Mouse (Mus musculus) mature B cell (primary cell): ENCODE measurements around the gene Pik3r5.

Experiments used
- in situ Hi-C: fragments of 300-500 bp; cut with MboI; formaldehyde crosslinking; loops from 2 replicates; pipeline ENCODE4 v1.14.3; 2019

The Pik3r5 gene

GRCm38 (mm10) chr11:68431699-68432360 is at the start of gene Pik3r5:
TSS of gene Pik3r5 (plus strand) at chr11:68432121.
- in situ Hi-C loops, result no loop called here

GRCm38 (mm10) chr11:68383519-68383918 is 48.4 kb upstream of the Pik3r5 start:
- in situ Hi-C loops, result no loop called here

- in situ Hi-C loops, result no loop called here
Observed at GRCm38 (mm10) chr11:68384131-68384530, 47.8 kb upstream of the Pik3r5 start.

DNA sequence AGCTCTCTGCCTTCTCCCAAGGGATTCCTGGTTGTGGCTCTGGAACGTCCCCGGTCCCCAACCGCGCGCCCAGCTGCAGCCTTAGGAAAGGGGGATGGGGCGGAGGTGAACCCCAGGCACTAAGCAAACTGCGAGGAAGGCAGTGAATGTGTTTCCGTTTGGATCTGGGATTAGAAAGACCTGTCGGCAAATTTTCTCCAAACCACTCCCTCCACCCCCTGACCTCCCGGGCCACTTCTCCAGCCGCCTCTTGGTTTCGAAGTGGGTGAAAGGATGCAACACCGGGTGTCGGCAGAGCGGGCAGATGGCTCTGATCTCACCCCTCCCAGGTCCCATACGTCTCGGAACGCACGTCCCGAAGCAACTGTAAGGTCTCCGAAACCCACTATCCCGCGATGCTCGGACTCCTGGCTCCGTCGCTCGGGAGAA is 47.3 kb upstream of the Pik3r5 start:
- in situ Hi-C loops, result no loop called here

GRCm38 (mm10) chr11:68385021-68385821 is 46.7 kb upstream of the Pik3r5 start:
- in situ Hi-C loops, result no loop called here

DNA sequence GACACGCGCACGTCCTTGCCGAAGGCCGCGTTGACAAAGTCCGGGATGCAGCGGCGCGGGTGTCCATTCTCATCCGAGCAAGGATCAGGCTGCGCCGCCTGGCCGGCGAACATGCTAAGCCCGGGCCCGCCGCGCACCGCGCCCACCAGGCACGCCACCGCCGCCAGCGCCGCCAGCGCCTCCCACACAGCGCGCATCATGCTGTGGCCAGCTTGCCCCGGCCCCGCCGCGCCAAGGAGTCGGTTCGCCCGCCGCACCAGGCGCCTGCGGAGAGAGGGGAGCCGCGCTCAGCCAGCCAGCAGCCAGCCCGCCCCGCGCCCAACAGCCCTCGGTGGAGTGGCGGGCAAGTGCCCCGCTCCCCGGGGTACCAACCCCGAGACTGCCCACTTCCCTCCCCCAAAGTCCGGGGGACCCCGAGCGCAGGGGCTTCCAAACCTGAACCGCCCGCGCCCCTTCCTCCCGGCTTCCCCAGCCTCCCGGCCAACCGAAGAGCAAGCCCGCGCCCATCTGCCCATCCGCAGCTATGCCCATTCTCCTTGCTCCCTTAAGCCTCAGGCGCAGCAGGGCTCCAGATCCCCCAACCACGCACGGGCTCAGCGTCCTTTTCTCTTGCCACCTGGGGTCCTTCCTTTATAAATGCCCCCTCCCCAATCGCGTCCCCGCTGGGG is 45.9 kb upstream of the Pik3r5 start:
- in situ Hi-C loops, result no loop called here

GRCm38 (mm10) chr11:68386589-68387440 is 45.1 kb upstream of the Pik3r5 start:
- in situ Hi-C loops, result no loop called here

DNA sequence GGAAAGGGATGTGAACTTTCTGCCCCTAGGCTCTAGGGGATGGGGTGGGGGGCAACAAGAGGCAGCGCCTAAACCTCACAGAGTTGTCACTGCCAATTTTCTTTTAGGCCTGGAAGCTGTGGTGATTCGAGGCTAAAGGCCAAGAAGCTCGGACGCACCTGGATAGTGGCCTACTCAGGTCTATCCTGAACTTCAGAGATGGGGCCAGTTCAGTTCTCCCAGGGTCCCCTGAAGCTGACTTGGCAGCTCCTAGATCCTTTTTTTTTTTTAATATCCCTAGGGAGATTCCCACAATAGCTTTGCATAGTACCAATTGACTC is 44.5 kb upstream of the Pik3r5 start:
- in situ Hi-C loops, result no loop called here

DNA sequence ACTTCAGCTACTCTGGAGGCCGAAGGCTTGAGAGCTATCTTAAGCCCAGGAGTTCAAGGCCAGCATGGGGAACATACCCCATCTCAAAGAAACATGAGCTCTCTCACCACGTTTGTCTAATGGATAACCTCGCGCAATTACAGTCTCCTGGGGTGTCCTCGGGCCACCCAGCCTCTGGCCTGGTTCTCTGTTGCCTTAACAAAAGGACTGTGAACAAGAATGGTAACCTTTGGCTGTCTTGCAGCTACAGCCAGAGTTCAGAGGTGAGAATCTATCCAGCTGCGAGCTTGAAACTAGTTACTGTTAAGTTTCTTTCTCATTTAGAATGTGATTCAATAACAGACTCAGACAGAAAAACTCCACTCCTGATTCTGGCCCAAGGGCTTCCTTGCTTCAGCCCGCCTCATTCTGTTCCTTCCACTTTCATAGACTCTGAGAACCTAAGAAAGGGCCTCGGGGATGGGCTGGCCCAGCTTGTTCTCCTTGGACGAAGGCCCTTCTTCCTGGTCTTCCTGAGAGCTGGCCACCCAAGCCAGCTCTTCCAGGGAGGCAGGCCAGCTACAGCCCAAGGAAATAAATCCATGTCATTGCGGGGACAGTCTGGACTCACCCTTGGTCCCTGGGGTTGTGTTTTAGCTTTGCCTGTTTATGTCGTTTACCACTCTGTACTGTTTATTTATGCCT is 43.8 kb upstream of the Pik3r5 start:
- in situ Hi-C loops, result no loop called here

- in situ Hi-C loops, result no loop called here
Observed at GRCm38 (mm10) chr11:68388655-68389015, 43.3 kb upstream of the Pik3r5 start.

GRCm38 (mm10) chr11:68389621-68390020 is 42.3 kb upstream of the Pik3r5 start:
- in situ Hi-C loops, result no loop called here

- in situ Hi-C loops, result no loop called here
Observed at GRCm38 (mm10) chr11:68390381-68391287, 41.3 kb upstream of the Pik3r5 start.

DNA sequence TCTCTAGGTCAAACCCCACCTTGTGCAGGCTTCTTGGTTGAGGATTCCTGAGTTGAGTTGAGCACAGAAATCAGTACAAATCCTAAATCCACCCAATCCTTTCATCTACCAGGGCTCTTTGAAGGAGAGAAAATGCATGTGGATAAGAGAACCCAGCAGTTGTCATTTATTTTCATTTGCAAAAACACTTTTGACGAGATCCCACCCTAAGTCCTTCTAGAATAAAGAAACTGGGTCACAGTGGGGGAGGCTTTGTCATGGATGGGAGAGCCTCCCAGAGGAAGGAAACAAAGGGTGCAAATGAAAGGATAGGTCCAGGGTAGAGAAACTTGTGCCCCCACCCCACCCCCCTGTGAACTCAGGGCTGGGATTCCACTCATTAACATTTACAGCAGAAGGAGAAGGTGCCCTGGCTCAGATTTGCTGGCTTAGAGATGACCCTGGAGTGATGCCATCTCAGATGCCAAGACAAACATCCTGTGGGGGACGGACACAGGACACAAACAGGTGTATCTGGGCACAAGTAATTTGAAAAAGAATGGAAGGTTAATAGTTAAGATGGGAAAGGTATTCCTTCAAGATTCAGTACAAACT is 37.9 kb upstream of the Pik3r5 start:
- in situ Hi-C loops, result no loop called here

GRCm38 (mm10) chr11:68394749-68395148 is 37.2 kb upstream of the Pik3r5 start:
- in situ Hi-C loops, result no loop called here

DNA sequence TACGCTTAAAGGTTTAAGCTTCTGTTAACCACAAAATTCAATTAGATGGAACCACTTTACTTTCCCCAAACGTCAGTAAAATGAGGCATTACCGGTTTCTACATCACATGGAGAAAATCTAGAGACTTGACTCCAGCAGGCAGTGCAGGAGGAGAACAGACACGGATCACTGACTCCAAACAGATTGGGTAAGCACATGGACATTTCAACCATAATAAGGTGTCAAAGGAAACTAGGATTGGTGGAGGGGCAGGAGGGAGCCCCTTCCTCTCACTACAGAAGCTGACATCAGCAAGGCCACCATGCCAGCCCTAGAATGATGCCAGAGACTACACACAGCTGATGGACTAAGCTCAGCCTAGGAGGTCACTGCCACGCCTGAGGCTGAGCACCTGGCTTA is 36.4 kb upstream of the Pik3r5 start:
- in situ Hi-C loops, result no loop called here

DNA sequence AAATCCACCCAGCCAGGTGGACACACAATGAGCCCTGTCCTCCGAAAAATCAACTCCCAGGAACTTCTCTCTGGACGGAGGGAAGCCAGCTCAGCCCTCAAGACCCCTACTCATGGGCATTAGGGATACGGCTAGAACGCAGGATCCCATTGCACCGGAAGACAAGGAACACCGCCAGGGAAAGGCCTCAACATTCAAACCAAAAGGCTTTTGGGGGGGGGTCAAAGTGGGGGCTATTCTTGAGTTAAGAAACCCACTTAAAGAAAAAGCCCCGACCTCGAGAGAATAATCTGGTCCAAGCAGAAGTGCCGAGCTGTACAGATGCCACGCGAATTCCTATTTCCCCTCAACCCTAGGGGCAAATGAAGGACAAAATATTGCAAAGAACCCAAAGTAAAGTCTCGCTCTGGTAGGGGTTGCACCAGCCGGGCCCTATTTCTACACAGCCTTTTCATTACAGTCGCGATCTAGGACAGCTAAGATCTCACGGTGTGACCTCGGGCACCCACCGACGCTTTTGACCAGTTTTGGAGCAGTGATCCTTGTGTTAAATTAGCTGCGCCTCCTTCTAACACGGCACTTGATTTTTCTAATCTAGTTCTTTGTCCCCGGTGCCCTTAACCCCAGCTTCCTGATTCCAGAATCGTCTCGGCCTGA is 32.9 kb upstream of the Pik3r5 start:
- in situ Hi-C loops, result no loop called here

DNA sequence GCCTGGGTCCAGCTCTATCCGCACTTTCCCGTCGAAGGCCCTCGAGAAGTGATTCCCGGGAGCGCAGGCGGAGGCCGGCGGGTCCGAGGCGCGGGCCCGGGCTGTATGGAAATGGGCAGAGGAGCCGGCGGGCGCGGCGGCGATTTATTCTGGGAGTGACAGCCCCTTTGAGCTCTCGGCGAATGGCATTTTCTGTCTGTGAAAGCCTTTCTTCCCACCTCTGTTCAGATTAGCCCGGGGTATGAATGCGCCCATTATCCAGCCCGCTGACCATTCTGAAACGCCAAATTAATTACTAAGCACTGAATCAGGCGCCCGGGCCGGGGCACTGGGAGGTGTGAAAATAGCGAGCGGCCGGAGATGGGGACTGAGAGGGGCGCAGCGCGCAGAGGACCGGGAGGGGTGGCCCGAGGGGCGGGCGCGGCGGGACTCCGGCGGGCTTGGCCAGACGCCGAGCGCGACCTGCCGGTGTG is 32.3 kb upstream of the Pik3r5 start:
- in situ Hi-C loops, result loop anchor here (25.0 kb wide), 1 partner anchor 387 kb away; no protein-coding TSS in a partner anchor

GRCm38 (mm10) chr11:68400021-68400671 is 31.8 kb upstream of the Pik3r5 start:
- in situ Hi-C loops, result loop anchor here (25.0 kb wide), 1 partner anchor 388 kb away; no protein-coding TSS in a partner anchor
